Mouse (Mus musculus) liver, embryonic 15.5 days (tissue): Measurements from ENCODE around the gene Pik3r5. TPM values are rescaled to one million over a fixed set of nuclear protein-coding genes. Genes with fewer than 3 reads are reported as not detected.

ENCODE experiments used
- ATAC-seq: fragments of 200-750 bp; cut with Nextera tagmentation; 2 replicates; pipeline ENCODE4 v1.8.0; 2017; ENCODE audit warnings: moderate number of reproducible peaks, mild to moderate bottlenecking, moderate library complexity; ENCODE audit not compliant: insufficient read depth
- H3K27ac ChIP-seq: fragments of 300-500 bp; sonication (generic); replicated peaks from 2 replicates; pipeline ENCODE4 v1.5.1; 2015; ENCODE audit warnings: mild to moderate bottlenecking, inconsistent platforms
- H3K27me3 ChIP-seq: fragments of 300-500 bp; sonication (generic); 2 replicates; pipeline ENCODE4 v1.6.1; 2015; ENCODE audit warnings: mild to moderate bottlenecking, inconsistent platforms
- H3K36me3 ChIP-seq: fragments of 300-500 bp; sonication (generic); replicated peaks from 2 replicates; pipeline ENCODE4 v1.6.1; 2015; ENCODE audit warnings: moderate library complexity, mild to moderate bottlenecking, inconsistent platforms
- H3K4me1 ChIP-seq: fragments of 300-500 bp; sonication (generic); replicated peaks from 2 replicates; pipeline ENCODE4 v1.6.1; 2015; ENCODE audit warnings: inconsistent platforms
- H3K4me2 ChIP-seq: fragments of 300-500 bp; sonication (generic); 2 replicates; pipeline ENCODE4 v1.6.1; 2015; ENCODE audit warnings: moderate library complexity, mild to moderate bottlenecking, inconsistent platforms
- H3K4me3 ChIP-seq: fragments of 300-500 bp; sonication (generic); replicated peaks from 2 replicates; pipeline ENCODE4 v1.5.1; 2015; ENCODE audit warnings: mild to moderate bottlenecking, inconsistent platforms
- H3K9ac ChIP-seq: fragments of 300-500 bp; sonication (generic); 2 replicates; pipeline ENCODE4 v1.6.1; 2015; ENCODE audit warnings: moderate library complexity, mild to moderate bottlenecking, inconsistent platforms
- H3K9me3 ChIP-seq: fragments of 300-500 bp; sonication (generic); replicated peaks from 2 replicates; pipeline ENCODE4 v1.6.1; 2016; ENCODE audit warnings: inconsistent platforms
- WGBS: fragments of 180-500 bp; shearing (Covaris S2); methylation state at CpG from one replicate; pipeline ENCODE4 v1.1.7; 2015; ENCODE audit warnings: mixed read lengths; ENCODE audit not compliant: insufficient replicate concordance; 5-methylcytosine and 5-hydroxymethylcytosine counted together
- polyA plus RNA-seq: library from polyadenylated mRNA; unstranded; fragments of >200 nt; fragmentation: Nextera tagmentation; extraction: Ambion mirVana; gene quantifications from 2 replicates; pipeline ENCODE4 v1.2.1, GENCODE M21; 2015

Pik3r5 gene
- polyA plus RNA-seq, 1 experiment from 2014 or later: 0.78 TPM

- no peak overlapping the region for H3K4me2 ChIP-seq
- H3K27ac ChIP-seq: no peak overlapping the region
- peaks cover 56% of the 10 kb centered on the region for H3K27me3 ChIP-seq
- no peak overlapping the region for H3K4me3 ChIP-seq
- H3K4me1 ChIP-seq: 0 out of 2 replicates have a peak, but pooled peaks cover 2% of the 10 kb centered on the region
- H3K36me3 ChIP-seq: no peaks in the 10 kb centered on the region
- H3K9me3 ChIP-seq: no peaks in the 10 kb centered on the region
- ATAC-seq: no peak
- H3K9ac ChIP-seq: no peak overlapping the region
- WGBS: 29% methylated on average over 4 of the region's 4 CpGs
Observed at GRCm38 (mm10) chr11:68404185-68404584, 27.7 kb upstream of the Pik3r5 start.

GRCm38 (mm10) chr11:68405576-68405975, 26.3 kb upstream of the Pik3r5 start:
- H3K4me1 ChIP-seq: no peaks in the 10 kb centered on the region
- H3K9ac ChIP-seq: no peak overlapping the region
- H3K9me3 ChIP-seq: no peaks in the 10 kb centered on the region
- ATAC-seq: no peak
- no peaks in the 10 kb centered on the region for H3K36me3 ChIP-seq
- H3K4me2 ChIP-seq: no peak overlapping the region
- H3K4me3 ChIP-seq: no peak overlapping the region
- 77% methylated on average over 8 of the region's 8 CpGs for WGBS
- no peak overlapping the region for H3K27ac ChIP-seq
- H3K27me3 ChIP-seq: peaks cover 43% of the 10 kb centered on the region

GRCm38 (mm10) chr11:68407266-68407926, 24.5 kb upstream of the Pik3r5 start:
- Histone ChIP-seq H3K4me3 (no peak overlapping the region), H3K9ac (no peak overlapping the region), H3K4me2 (no peak overlapping the region), H3K27ac (no peak overlapping the region), H3K4me1 (no peaks in the 10 kb centered on the region), H3K9me3 (no peaks in the 10 kb centered on the region), H3K27me3 (peaks cover 26% of the 10 kb centered on the region), H3K36me3 (no peaks in the 10 kb centered on the region)
- ATAC-seq: no peak
- 29% methylated on average over 11 of the region's 11 CpGs for WGBS

- Histone ChIP-seq H3K27ac (no peak overlapping the region), H3K4me1 (no peaks in the 10 kb centered on the region), H3K9ac (no peak overlapping the region), H3K9me3 (no peaks in the 10 kb centered on the region), H3K4me2 (no peak overlapping the region), H3K4me3 (no peak overlapping the region), H3K27me3 (peaks cover 18% of the 10 kb centered on the region), H3K36me3 (no peaks in the 10 kb centered on the region)
- ATAC-seq: no peak
- whole genome bisulfite sequencing: 39% methylated on average over 2 of the region's 2 CpGs
Observed at GRCm38 (mm10) chr11:68408127-68408526, 23.8 kb upstream of the Pik3r5 start.

GRCm38 (mm10) chr11:68417001-68417400, 14.9 kb upstream of the Pik3r5 start:
- Histone ChIP-seq H3K9ac (no peak overlapping the region), H3K27ac (no peak overlapping the region), H3K4me1 (no peaks in the 10 kb centered on the region), H3K36me3 (no peaks in the 10 kb centered on the region), H3K27me3 (no peaks in the 10 kb centered on the region), H3K4me3 (no peak overlapping the region), H3K4me2 (no peak overlapping the region), H3K9me3 (no peaks in the 10 kb centered on the region)
- ATAC-seq: no peak
- WGBS: 40% methylated on average over 3 of the region's 3 CpGs

- 24% methylated on average over 9 of the region's 9 CpGs for WGBS
- H3K9me3 ChIP-seq: no peaks in the 10 kb centered on the region
- H3K27me3 ChIP-seq: no peaks in the 10 kb centered on the region
- no peak overlapping the region for H3K9ac ChIP-seq
- H3K27ac ChIP-seq: no peak overlapping the region
- H3K4me3 ChIP-seq: no peak overlapping the region
- no peak for ATAC-seq
- no peak overlapping the region for H3K4me2 ChIP-seq
- no peaks in the 10 kb centered on the region for H3K36me3 ChIP-seq
- no peaks in the 10 kb centered on the region for H3K4me1 ChIP-seq
Observed at GRCm38 (mm10) chr11:68417831-68418230, 14.1 kb upstream of the Pik3r5 start.

GRCm38 (mm10) chr11:68425492-68426315, 6.2 kb upstream of the Pik3r5 start:
- no peak overlapping the region for H3K4me3 ChIP-seq
- ATAC-seq: no peak
- no peak overlapping the region for H3K4me2 ChIP-seq
- H3K27ac ChIP-seq: no peak overlapping the region
- H3K9ac ChIP-seq: no peak overlapping the region
- no peaks in the 10 kb centered on the region for H3K36me3 ChIP-seq
- no peaks in the 10 kb centered on the region for H3K4me1 ChIP-seq
- H3K9me3 ChIP-seq: no peaks in the 10 kb centered on the region
- peaks cover 2% of the 10 kb centered on the region; the same call in 1 of the 2 replicates for H3K27me3 ChIP-seq
- WGBS: 57% methylated on average over 8 of the region's 8 CpGs

- H3K4me2 ChIP-seq: no peak overlapping the region
- no peaks in the 10 kb centered on the region for H3K9me3 ChIP-seq
- 0 out of 2 replicates have a peak, but pooled peaks cover 4% of the 10 kb centered on the region for H3K4me1 ChIP-seq
- H3K27me3 ChIP-seq: peaks cover 13% of the 10 kb centered on the region
- WGBS: 69% methylated on average over 5 of the region's 5 CpGs
- no peaks in the 10 kb centered on the region for H3K36me3 ChIP-seq
- no peak overlapping the region for H3K4me3 ChIP-seq
- no peak overlapping the region for H3K9ac ChIP-seq
- no peak for ATAC-seq
- no peak overlapping the region for H3K27ac ChIP-seq
Observed at GRCm38 (mm10) chr11:68427083-68427570, 4.8 kb upstream of the Pik3r5 start.

GRCm38 (mm10) chr11:68430662-68431061, 1.3 kb upstream of the Pik3r5 start:
- Histone ChIP-seq H3K27ac (peak overlapping the region; percentile 42; the same call in 1 of the 2 replicates), H3K4me2 (peak overlapping the region; percentile 60; the same call in 1 of the 2 replicates)
- WGBS: 39% methylated on average over 5 of the region's 5 CpGs

GRCm38 (mm10) chr11:68432361-68433021, 570 bp downstream of the Pik3r5 start:
- Histone ChIP-seq H3K4me1 (0 out of 2 replicates have a peak, but pooled peaks cover 4% of the 10 kb centered on the region), H3K9ac (no peak overlapping the region), H3K9me3 (no peaks in the 10 kb centered on the region), H3K4me2 (peak overlapping the region; percentile 60), H3K36me3 (no peaks in the 10 kb centered on the region), H3K4me3 (peak overlapping the region; percentile 51), H3K27me3 (peaks cover 25% of the 10 kb centered on the region), H3K27ac (no peak overlapping the region)
- peak; percentile 7; the same call in 1 of the 2 replicates for ATAC-seq
- 17% methylated on average over 23 of the region's 23 CpGs for WGBS

More at GRCm38 (mm10) chr11:68430662-68431061, 1.3 kb upstream of the Pik3r5 start:
- Histone ChIP-seq H3K4me1 (0 out of 2 replicates have a peak, but pooled peaks cover 4% of the 10 kb centered on the region), H3K4me3 (no peak overlapping the region), H3K9me3 (no peaks in the 10 kb centered on the region), H3K36me3 (no peaks in the 10 kb centered on the region), H3K9ac (no peak overlapping the region), H3K27me3 (peaks cover 25% of the 10 kb centered on the region)
- ATAC-seq: no peak

GRCm38 (mm10) chr11:68433534-68433933, 1.6 kb downstream of the Pik3r5 start:
- H3K9ac ChIP-seq: no peak overlapping the region
- no peaks in the 10 kb centered on the region for H3K36me3 ChIP-seq
- ATAC-seq: no peak
- no peaks in the 10 kb centered on the region for H3K9me3 ChIP-seq
- peaks cover 25% of the 10 kb centered on the region for H3K27me3 ChIP-seq
- WGBS: 57% methylated on average over 5 of the region's 5 CpGs
- no peak overlapping the region for H3K4me2 ChIP-seq
- H3K4me3 ChIP-seq: no peak overlapping the region
- H3K4me1 ChIP-seq: 0 out of 2 replicates have a peak, but pooled peaks cover 4% of the 10 kb centered on the region
- no peak overlapping the region for H3K27ac ChIP-seq
